Mouse (Mus musculus) MEL (cell line): ENCODE measurements at regions not wholly inside any gene's neighbourhood (a gene's known extent, or its start where the extent isn't known, plus 50 kb on each side); places are given as distances from the start of the nearest gene placed in this dataset.

ENCODE experiments used
- CTCF ChIP-seq, 3 experiments: IDR thresholded peaks in 2 of 3; conservative IDR thresholded peaks in 1 of 3; 2 replicates each; pipeline ENCODE4 v1.5.1; 2011 to 2012; ENCODE audit warnings: low read length in 3 of 3, low read depth in 2 of 3, mild to moderate bottlenecking in 2 of 3, improper control_type of control experiment in 1 of 3, inconsistent platforms in 1 of 3, mixed read lengths in 1 of 3, moderate library complexity in 1 of 3; ENCODE audit not compliant: control insufficient read depth in 1 of 3, insufficient read depth in 1 of 3, poor library complexity in 1 of 3, severe bottlenecking in 1 of 3
- EP300 ChIP-seq, 2 experiments: IDR thresholded peaks; 2 replicates each; pipeline ENCODE4 v1.6.1; 2011; ENCODE audit warnings: improper control_type of control experiment in 2 of 2, low read length in 2 of 2, low read depth in 1 of 2, mild to moderate bottlenecking in 1 of 2
- GATA1 ChIP-seq: IDR thresholded peaks from 2 replicates; pipeline ENCODE4 v1.6.1; 2011; ENCODE audit warnings: low read depth, low read length, improper control_type of control experiment
- JUND ChIP-seq: IDR thresholded peaks from 2 replicates; pipeline ENCODE4 v1.6.1; 2011; ENCODE audit warnings: low read depth, mild to moderate bottlenecking, improper control_type of control experiment, low read length
- MAZ ChIP-seq: IDR thresholded peaks from 2 replicates; pipeline ENCODE4 v1.6.1; 2012; ENCODE audit warnings: low read depth, mild to moderate bottlenecking, inconsistent platforms, low read length, improper control_type of control experiment
- MXI1 ChIP-seq: IDR thresholded peaks from 2 replicates; pipeline ENCODE4 v1.6.1; 2011; ENCODE audit warnings: mild to moderate bottlenecking, low read depth, low read length, improper control_type of control experiment
- POLR2A ChIP-seq, 2 experiments: IDR thresholded peaks; 2 replicates each; pipeline ENCODE4 v1.6.1; 2011 to 2012; ENCODE audit warnings: low read length in 2 of 2, mild to moderate bottlenecking in 2 of 2, control low read depth in 1 of 2, improper control_type of control experiment in 1 of 2, low read depth in 1 of 2, moderate library complexity in 1 of 2; ENCODE audit not compliant: control insufficient read depth in 1 of 2, insufficient read depth in 1 of 2, poor library complexity in 1 of 2
- POLR2AphosphoS2 ChIP-seq: IDR thresholded peaks from 2 replicates; pipeline ENCODE4 v1.6.1; 2011; ENCODE audit warnings: low read length, improper control_type of control experiment
- SIN3A ChIP-seq: IDR thresholded peaks from 2 replicates; pipeline ENCODE4 v1.6.1; 2012; ENCODE audit warnings: low read length, improper control_type of control experiment, inconsistent platforms
- TCF12 ChIP-seq: IDR thresholded peaks from 2 replicates; pipeline ENCODE4 v1.6.1; 2014; ENCODE audit warnings: low read depth, mild to moderate bottlenecking, inconsistent platforms, low read length, improper control_type of control experiment, moderate library complexity
- USF2 ChIP-seq, 2 experiments: IDR thresholded peaks; 2 replicates each; pipeline ENCODE4 v1.6.1; 2011 to 2012; ENCODE audit warnings: improper control_type of control experiment in 2 of 2, low read length in 2 of 2, borderline replicate concordance in 1 of 2, inconsistent platforms in 1 of 2, low read depth in 1 of 2, mild to moderate bottlenecking in 1 of 2; ENCODE audit not compliant: insufficient read depth in 1 of 2

DNA sequence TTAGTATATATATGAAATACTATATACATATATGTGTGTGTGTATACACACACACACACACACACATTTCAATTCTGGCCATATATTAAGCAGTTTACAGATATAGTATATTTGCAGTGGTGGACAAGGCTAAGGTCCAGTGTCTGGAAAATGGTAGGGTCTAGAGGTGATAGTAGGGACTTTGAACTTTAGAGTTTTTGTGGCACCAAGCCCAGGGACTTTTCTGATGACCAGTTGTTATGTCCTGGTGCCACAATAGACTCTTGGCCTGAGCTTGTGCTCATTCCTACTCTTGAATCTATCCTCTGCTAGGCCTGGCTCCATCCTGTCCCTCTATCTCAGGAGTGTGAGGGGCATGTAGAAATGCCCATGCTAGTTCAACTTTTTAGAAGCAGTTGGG lies 454.0 kb downstream of the Pik3r1 start:
- TF ChIP-seq EP300 (IDR thresholded peaks at IDR 0.05; ENCODE audit: low read depth in 1 of 2, low read length in 2 of 2): no peak
- TF ChIP-seq POLR2A (IDR thresholded peaks at IDR 0.05; ENCODE audit: control insufficient read depth in 1 of 2, insufficient read depth in 1 of 2, low read depth in 1 of 2, low read length in 2 of 2, poor library complexity in 1 of 2): no peak
- TF ChIP-seq CTCF (IDR thresholded peaks at IDR 0.05 in 2 of 3, conservative IDR thresholded peaks at IDR 0.05 in 1 of 3; ENCODE audit: control insufficient read depth in 1 of 3, insufficient read depth in 1 of 3, low read depth in 2 of 3, low read length in 3 of 3, poor library complexity in 1 of 3, severe bottlenecking in 1 of 3): no peak
- TF ChIP-seq SIN3A: no peak
- TF ChIP-seq POLR2AphosphoS2: no peak
- no peak for TF ChIP-seq MAZ
- TF ChIP-seq JUND: no peak
- TF ChIP-seq MXI1: no peak
- TF ChIP-seq GATA1: no peak
- TF ChIP-seq USF2 (IDR thresholded peaks at IDR 0.05; ENCODE audit: borderline replicate concordance in 1 of 2, insufficient read depth in 1 of 2, low read depth in 1 of 2, low read length in 2 of 2): no peak
- TF ChIP-seq TCF12: no peak
